Mouse (Mus musculus) lung, adult 18-20 months (tissue): ENCODE measurements around the gene Akap6.
"Not testable (repeated sequence)": the region's sequence is repeated elsewhere in the genome, so short reads cannot be mapped to it uniquely, and the experiment has no call there.

Source experiments
- DNase-seq, 2 experiments: peaks; one replicate each; pipeline ENCODE4 v3.0.0; 2022; ENCODE audit warnings: mixed read lengths in 2 of 2

The Akap6 gene

DNA sequence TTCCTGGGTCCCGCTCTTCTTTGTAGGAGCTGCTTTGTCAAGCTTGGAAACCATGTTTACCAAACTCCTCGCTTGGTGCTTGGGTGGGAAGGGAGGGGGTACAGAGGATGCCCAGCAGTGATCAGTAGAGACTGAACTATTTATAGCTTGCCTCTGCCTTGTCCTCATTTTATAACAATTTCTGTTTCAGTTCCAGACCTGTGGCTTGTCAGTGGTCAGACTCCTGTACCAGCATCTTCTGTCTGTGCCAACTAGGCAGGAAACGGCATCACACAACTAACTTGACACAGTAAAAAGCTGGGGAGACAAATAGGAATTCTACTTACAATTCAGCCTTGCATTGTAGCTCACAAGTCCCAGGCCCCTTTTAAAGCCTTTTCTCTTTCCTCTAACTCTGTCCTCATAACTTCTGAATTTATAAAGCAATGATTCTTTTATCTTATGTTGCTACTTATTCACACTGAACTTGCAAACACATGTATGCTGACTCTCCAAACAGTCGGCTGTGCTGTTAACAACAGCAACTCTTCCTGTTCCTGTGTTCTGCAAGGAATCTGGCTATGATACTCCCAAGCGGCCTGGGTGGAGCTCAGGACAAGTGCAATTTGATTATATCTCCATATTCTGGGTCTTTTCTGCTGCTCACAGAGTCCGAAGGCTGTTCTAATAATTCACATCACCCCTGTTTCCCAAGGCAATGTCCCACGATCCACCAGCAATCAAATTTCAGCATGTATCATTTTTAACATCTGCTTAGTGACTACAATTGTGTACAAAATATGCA lies 12.9 kb downstream of the Akap6 start:
- no peak for DNase-seq

DNA sequence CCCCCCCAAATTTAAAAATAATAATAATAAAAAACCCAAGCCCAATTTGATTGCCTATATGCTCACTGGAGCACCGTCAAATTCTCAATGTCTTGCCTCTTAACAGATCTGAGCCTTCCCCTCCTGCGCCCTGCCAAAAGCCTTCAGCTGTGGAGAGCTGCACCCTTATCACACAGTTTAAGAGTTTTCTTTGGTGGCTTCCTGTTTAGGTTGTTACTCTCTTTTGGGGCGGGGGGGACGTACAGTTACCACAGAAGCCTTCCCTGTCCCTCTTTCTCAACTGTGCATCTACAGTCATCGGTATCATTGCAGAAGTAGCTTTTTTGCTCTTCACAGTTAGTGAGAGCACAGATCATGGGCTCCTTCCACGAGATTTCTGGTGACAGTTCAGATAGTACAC lies 19.2 kb downstream of the Akap6 start:
- no peak for DNase-seq

DNA sequence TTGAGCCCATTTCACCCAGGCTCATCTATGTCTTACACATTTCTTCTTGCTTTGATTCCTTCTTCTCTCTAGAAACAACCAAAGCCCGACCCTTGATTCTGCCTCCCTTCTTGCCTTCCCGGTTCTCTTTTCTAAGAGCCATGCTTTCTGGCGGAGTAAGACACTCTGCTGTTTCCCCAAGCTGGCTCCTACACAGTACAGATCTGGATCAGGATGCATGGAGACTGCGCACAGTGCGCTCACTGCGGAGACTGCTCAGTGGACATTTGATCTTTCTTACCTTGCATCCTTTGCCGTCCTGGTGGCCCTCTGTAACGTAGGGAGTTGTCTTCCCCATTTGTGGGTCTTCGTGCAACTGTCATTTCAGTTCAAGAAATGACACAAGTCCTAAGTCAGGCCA lies 20.0 kb downstream of the Akap6 start:
- no peak for DNase-seq

DNA sequence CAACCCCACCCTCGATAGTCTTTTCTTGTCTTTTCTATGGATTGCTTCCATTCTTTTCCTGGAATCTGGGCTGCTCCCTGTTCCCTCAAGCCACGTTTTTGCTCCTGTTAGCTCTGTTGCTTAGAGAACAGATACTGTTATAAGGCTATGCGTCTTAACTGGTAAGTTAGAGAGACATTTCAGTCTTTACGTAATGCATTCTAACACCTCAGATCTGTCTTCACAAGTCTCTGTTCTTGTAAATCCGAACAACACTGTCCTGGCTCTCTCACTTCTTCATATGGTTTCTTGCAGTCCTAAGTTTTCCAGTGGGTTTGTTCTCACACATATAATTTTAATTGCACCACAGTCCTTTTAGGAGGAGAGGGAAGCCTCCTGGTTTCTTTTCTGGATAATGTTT lies 20.5 kb downstream of the Akap6 start:
- DNase-seq, result no peak

DNA sequence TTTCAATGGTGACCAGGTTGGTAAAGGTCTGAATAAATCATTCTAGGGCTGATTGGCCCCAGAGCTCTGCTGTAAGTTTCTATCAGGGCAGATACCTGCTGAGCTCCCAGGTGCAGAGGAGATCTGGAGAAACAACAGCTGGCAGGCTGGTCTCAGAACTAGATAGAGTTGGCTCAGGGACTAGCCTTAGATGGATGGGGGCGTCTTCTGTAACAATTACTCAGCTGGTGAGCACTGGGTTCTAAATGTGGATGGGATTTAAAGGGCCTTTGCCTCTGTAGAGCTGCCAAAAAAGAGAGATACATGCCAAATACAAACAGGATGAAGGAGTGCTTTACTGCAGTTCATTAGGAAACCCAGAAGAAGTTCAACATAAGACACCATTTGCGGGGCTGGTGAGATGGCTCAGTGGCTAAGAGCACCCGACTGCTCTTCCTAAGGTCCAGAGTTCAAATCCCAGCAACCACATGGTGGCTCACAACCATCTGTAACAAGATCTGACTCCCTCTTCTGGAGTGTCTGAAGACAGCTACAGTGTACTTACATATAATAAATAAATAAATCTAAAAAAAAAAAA lies 24.9 kb downstream of the Akap6 start:
- DNase-seq, result not testable (repeated sequence)

DNA sequence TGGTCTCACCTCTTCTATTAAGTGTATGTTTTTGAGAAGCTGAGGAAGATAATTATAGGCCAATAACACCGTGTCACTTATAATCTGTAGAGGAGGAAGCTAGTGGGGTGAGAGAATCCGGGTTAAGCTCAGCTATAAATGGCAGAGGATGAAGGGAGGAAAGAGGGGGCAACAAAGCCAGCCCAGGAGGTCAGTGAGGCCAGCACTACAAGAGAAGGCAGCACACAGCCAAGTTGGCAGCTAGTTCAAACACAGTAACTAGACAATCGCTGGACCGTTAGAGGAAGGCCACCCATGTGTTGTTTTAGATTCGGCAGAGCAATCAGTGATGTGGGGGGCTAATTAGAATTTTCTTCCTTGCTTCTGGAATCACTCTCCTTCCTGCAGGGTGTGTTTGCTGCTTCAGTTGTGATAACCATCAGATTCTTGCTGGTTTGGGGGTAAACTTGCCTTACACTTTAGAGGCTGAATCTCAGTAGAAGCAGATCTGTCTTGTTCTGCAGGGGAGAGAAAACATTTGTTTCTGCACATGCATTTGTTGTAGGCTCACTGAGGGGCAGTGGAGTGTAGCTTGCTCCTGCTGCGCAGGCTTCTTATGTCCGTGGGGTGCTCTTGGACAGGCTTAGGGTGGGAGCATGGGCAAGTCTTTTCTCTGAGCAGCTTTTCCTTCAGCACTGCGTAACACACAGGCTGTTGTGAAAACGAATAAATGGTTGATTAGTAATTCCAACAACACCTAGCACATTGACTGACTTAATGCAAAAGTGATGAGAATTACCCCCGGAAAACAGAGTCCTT lies 27.4 kb downstream of the Akap6 start:
- DNase-seq, result no peak

DNA sequence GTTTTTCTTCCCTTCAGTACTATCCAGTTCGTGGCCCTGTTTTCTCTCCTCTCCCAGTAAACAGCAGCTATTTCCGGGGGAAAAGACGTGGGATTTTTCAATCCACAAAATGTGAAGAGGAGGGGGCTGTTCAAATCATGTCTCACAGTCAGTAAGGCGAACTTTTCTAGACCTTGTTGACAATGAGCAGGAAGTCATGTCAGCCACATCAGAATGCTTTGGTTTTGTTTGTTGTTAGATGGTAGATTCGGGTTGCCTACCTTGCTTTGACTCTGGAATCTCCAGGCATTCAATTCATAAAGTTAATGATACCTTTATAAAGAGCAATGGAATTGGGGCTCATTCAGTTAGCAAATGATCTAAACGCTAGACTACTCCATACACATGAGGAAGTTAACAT lies 30.2 kb downstream of the Akap6 start:
- no peak for DNase-seq

DNA sequence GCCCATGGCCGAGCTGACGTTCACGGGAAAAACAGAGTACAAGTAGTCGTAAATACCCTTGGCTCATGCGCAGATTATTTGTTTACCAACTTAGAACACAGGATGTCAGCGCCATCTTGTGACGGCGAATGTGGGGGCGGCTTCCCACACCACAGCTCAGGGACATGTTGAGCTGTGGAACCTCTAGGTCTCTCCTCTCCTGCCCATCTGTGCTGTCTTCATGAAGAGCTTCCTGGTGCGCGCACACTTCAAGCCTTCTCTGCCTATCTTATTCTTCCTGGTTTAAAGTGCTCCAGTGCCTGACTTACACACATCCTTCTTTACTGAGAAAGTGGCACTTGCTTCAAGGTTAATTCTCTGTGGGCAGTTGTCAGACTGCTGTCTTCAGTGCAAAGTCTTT lies 36.0 kb downstream of the Akap6 start:
- DNase-seq, result not testable (repeated sequence)

DNA sequence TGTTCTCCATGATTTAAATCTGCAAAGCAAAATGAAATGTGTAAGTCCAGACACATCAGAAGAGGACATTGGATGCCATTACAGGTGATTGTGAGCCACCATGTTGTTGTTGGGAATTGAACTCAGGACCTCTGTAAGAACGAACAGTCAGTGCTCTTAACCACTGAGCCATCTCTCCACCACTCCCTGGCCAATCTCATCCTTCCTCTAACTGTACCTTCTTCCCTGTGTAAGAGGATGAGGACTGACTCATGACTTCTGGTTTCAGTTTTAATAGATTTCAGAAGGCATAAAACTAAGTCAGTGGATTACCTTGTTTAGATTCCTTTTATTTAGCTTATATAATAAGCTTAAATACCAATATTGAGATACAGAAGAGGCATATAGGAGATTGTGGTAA lies 38.0 kb downstream of the Akap6 start:
- no peak for DNase-seq

DNA sequence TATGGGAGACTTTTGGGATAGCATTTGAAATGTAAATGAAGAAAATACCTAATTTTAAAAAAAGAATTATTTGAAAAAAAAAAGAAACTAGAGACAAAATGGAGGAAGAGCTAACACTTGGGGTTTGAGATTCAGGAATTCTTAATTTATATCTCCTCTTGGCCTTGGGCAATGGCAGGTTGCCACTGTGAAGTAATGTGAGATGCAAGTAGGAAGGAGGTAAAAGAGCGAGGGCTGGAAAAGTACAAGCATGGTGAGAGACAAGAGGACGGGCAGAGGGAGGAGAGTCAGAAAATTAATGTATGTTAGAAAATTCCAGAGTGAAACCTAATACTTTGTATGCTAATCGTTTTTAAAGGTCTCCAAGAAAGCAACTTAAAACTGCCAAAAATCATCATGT lies 40.1 kb downstream of the Akap6 start:
- no peak for DNase-seq

DNA sequence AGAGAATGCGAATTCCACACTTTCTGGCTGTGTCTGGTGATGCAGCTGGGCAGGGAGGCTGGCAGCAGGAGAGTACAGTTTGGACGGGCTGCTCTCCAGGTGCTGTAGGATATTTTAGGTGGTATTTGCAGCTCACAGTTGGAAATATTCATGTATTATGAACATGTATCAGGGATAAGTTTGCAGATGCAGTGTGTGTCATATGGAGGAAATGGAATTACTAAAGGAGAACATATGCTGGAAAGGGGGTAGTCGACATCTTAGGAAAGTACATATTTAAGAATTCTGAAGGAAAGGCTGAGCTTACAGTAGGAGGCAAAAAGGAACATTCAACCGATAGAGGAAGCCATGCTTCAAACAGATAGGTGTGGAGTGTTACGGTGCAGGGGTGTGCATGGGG lies 42.6 kb downstream of the Akap6 start:
- DNase-seq, result no peak

DNA sequence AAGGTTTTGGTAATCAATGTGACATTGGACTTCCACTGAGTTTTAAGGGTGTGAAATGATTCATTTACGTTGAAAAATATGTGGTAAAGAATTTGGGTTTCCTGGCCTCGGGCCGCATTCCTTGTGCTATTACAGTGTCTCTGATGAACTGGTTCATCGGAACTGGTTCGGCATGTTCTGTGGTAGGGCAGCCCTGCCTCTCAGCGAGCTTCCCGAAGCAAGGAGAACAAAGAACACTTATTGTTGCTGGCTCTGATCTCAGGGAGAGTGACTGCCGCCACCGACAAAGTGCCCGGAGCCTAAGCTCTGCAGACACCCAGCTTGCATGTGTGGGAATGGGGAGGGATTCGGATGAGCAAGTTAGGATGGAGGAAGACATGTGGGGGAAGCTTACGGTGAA lies 50.8 kb downstream of the Akap6 start:
- no peak for DNase-seq

DNA sequence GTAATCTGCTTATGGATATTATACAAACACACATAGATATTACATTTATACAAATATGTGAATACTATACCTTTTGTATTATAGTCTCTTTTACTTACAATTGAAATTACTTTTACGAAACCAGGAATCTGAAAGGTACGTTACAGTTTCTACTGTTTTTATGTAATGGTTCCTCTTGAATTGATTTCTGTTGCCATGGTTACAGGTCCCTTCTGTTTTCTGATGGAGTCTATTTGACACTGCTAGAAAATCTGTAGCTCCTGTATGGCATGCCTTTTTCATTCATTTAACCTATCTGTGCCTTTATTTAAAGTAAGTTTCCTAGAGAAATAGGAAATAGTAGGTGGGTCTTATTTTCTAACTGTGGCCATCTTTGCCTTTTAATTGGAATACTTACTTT lies 56.5 kb downstream of the Akap6 start:
- no peak for DNase-seq

DNA sequence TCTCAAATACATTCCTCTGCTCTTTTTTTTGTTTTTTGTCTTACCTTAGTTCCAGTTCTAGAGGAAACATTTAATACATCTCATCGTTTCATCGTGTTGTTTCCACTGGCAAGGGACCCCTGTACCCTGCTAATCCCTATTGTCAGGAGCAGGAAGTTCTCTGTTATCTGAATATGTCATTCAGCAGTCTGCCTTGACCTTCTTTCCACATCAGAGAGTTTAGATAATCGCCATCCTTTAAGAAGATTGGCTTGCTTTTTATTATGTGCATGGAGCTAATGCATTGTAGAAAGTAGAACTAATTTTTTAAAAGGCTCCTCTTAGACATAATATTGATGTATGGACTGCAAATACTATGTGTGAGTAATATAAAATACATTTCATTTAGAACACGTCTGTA lies 58.7 kb downstream of the Akap6 start:
- DNase-seq, result no peak

DNA sequence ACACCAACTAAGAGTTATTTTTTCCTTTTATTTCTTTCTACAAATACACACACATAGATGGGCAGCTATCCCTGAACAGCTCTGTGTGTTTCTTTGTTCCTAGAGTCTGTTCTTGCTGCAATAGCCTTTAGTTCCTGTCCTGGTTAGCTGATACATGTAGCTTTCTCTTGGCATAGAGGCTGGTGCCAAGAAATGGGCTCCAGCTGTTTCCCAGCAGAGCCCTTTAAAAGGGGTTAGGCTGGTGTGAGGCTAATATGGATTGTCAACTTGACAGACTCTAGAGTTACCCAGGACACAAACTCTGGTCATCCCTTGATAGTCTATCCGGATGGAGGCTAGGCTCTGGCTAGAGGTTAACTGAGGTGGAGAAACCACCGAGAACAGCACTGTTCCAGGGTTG lies 64.9 kb downstream of the Akap6 start:
- DNase-seq, result no peak

DNA sequence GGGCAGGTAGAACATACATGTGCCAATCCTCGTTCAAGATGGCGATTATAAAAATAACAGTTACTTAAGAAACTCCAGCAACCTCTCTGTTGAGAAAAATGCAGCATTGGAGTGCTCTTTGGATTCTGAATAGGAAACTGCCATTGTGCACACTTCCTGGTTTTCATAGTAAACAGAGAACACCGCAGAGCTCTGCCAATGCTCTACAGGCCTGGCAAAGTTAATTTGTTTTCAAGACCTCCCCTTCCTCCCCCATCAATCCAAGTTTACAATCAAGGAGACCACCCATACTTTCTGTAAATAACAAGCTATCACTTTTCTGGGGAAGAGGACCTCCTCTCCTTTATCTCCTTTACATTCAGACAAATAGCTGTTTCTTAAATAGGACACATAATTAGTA lies 65.6 kb downstream of the Akap6 start:
- no peak for DNase-seq

DNA sequence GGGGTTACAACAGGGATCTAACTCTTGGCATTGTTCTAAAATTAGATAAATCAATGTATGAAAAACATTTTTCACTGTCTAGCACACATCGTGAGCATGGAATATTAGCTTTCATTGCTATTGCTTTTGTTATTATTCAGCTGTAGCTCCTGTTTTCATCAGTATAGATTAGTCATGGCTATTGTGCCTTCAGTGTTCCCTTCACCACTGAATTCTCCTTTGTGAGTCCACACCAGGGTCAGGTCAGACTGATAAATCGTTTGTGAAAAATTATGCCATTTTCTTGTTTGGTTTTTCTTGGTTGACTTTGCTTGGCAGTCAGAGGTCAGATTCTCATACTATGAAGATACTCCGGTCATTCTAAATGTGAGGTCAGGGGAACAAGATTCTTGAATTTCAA lies 70.4 kb downstream of the Akap6 start:
- DNase-seq, result no peak

DNA sequence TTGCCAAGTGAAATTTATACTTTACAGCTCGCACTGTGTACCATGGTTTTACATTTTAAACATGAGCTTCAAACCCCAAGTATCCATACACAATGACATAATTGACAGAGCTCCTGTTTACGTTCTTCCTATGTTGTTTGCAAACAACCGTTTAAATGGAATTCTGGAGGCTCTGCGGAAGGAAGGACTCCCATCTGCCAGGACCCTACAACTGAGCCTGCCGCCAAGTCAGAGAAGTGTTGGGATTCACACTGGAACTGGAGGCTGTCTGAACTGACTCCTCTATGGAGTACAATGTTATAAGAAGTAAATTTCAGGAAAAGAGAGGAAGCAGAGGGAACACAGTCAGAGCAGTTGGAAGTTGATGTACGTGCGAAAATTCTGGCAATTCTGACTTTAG lies 72.7 kb downstream of the Akap6 start:
- no peak for DNase-seq

DNA sequence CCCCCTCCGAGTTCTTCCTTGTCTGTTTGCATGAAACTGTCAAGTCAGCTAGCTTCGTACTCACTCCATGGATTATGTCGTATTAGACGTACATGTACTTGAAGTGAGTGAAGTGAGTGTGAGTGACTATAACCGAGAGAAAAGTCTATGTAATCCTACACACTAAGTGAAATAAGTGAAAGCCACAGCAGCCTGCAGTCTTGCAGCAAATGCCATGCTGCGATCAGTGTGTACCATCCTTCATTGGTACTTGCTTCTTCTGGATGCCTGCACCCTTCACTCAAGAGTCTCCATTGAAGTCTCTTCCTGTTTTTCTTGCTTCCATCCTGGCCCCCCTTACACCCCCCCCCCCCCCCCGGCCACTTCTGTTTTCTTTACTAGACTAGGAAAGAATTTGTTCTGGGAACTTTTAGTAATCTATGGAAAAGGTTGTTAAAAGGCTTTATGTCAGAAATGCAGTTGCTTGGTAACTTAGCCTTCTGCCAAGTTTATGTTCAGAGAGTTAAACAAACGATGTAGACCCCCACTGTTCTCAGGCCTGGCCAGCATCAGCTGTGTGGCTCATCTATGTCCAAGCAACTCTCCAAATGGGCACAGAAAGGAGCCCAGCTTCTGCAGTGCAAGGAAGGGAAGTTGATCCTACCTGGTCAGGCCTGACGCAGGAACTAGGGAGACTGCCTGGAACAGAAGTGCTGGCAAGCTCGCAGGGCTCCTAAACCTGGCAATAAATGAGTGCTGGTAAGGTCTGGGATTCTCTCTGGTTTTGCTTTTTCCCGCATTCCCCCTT lies 73.5 kb downstream of the Akap6 start:
- DNase-seq, result no peak

DNA sequence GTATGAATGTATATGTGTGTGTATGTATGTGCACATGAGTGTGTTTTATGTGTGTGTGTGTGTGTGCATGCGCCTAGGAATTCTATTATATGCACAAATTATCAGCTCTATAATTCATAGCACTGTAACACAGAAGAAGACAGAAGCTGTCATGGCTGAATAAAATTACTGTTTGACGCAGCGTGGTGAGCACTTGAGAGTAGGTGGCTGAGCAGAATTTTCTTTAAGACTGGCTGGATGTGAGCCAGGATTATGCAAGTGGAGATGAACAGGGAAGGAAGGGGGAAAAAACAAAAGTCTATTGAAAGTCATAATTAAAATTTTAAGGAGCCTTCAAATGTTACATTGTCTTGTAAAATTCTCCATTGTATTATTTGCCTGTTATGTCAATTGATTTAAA lies 74.7 kb downstream of the Akap6 start:
- no peak for DNase-seq

DNA sequence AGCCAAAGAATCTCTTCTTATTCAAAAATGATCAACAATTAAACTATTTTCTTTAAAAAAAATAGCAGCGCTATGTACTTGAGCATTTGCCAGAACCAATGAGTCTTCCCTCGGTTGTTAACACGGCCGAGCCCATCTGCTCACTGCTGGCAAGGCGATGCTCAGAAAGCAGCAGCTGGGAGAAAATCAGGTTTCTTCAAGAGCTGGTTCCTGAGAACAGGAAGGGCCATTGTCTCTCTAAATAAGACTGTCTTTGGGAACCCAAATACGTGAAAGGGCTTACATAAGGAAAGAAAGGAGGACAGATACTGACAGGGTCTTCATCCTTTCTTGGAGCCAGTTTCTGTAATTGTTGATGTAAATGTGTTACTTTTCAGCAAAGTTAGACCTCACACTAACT lies 75.2 kb downstream of the Akap6 start:
- no peak for DNase-seq

DNA sequence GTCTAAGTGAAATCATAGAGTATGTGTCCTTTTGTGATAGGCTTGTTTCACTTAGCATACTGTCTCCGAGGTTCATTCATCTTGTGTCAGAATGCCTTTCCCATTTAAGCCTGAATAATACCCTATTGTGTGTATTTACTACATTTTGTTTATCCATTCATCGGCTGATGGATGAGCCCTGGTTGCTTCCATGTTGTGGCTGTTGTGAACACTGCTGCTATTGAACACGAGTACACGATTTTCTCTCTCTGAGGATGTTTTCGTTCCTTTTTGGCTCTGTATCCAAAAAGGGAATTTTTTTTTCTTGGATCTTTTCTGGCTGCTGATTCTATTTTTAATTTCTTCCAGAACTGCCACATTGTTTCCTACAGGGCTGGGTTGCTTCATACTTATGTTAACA lies 81.0 kb downstream of the Akap6 start:
- DNase-seq, result no peak

DNA sequence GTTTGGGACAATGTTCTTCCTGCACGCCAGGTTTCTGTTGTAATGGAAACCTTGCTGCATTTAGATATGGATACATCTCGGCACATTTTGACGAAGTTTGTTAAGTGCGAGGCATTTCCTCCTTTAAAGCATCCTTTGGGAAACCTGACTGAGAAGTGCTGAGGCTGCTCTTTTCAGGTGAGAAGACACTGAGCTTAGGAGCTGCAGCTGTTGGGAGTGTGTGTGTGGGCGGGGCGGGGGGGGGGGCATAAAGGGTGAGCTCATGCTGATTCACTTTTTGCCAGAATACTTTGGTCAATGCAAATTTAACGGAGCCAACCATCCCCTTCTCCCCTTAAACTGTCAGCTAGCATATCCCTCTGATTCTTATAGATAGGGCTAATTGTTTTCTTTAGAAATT lies 81.9 kb downstream of the Akap6 start:
- DNase-seq, result no peak
